Mouse (Mus musculus) cerebellum, postnatal 14 days (tissue): ENCODE results near the gene Ddit4.
A peak's percentile ranks its signal among the peaks of the same experiment; 100 is the strongest.

ENCODE experiments used
- DNase-seq, 2 experiments: peaks; one replicate each; pipeline ENCODE4 v3.0.0; 2021; ENCODE audit warnings: mixed read lengths in 2 of 2

The Ddit4 gene

GRCm38 (mm10) chr10:59948363-59949254, 3.0 kb downstream of the Ddit4 start:
- peak; percentile 41 to 42 for DNase-seq

GRCm38 (mm10) chr10:59947296-59948073, 4.1 kb downstream of the Ddit4 start:
- DNase-seq, result peak in 1 of 2 experiments; percentile 26

- DNase-seq, result no peak
These were observed 5.3 kb downstream of the Ddit4 start for GRCm38 (mm10) chr10:59946362-59946761.

DNA sequence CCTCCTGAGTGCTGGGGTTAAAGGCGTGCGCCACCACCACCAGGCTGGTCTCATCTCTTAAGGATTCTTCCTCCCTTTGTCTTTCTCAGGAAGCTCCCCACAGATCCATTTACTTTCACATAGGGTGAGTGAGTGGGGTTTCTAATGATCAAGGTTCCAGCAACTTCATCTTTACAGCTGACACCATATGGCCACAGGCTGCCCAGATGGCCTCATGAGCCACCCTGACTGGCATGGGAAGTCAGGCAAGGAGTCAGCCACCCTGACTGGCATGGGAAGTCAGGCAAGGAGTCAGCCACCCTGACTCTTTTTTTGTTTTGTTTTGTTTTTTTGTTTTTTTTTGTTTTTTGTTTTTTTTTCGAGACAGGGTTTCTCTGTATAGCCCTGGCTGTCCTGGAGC, 6.2 kb downstream of the Ddit4 start:
- DNase-seq, result no peak

- DNase-seq, result peak; percentile 75 to 83
These were observed 8.1 kb downstream of the Ddit4 start for GRCm38 (mm10) chr10:59943421-59943989.

- peak; percentile 72 to 84 for DNase-seq
These were observed 8.7 kb downstream of the Ddit4 start for GRCm38 (mm10) chr10:59942847-59943420.

GRCm38 (mm10) chr10:59942281-59942846, 9.3 kb downstream of the Ddit4 start:
- DNase-seq, result peak; percentile 58 to 72

- DNase-seq, result no peak
These were observed 12.6 kb downstream of the Ddit4 start for GRCm38 (mm10) chr10:59939081-59939480.

- no peak for DNase-seq
These were observed 13.0 kb downstream of the Ddit4 start for GRCm38 (mm10) chr10:59938662-59939061.

DNA sequence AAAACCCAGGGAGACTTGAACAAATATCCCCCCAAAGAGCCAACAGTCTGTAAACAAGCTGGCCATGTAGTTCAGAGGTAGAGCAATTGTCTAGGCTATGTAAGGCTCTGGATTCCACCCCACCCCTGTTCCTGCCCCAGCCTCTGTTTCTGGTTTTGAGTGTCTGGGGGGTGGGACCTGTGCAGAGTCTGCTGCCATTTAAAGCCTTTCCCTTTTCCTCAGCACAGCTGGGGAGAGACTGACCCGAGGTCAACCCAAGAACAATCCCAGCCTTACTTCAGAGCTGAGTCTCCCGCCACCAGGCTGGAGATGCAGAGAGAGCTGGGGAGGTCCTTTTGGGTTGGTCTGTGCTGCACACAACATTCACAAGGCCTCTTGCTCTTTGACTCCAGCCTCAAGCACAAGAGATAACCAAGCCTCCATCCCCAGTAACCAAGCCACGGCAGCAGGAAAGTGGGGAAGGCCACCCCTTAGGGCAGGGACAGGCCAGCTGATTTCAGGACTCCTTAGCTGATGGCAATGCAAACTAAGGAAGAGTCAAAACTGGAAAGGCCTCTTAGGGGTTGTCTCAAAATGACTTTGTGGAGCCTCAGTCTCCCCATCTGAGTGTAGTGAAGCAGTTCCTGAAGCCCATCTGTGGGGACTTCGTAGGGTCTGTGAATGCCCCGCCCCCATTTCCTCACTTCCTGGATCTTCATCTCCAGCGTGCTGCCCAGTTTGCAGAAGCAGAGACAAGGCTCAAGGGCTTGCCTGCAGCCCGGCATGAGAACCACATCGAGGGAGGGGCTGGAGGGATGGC, 15.4 kb downstream of the Ddit4 start:
- no peak for DNase-seq

GRCm38 (mm10) chr10:59934039-59934438, 17.6 kb downstream of the Ddit4 start:
- no peak for DNase-seq

- DNase-seq, result peak in 1 of 2 experiments; percentile 42
These were observed 19.1 kb downstream of the Ddit4 start for GRCm38 (mm10) chr10:59932521-59932920.

- peak in 1 of 2 experiments; percentile 61 for DNase-seq
These were observed 20.6 kb downstream of the Ddit4 start for GRCm38 (mm10) chr10:59930996-59931395.

DNA sequence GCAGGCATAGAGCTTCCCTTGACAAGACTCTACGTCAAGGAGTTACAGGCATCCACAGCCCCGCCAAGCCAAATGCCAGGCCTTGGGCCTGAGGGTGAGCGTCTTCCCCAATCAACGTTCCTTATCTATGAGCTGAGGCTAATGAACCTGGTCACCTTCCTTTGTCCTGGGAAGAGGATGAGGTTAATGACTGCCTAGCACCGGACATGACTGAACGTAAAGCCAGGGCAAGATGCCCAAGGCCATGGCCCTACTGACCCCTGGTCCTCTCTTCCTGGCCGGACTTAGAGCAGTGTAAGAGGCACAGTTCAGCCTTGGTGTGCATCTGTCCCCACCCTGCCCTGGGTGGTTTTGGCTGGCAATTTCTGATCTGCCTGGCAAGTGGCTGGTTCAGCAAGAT, 22.4 kb downstream of the Ddit4 start:
- DNase-seq, result no peak

DNA sequence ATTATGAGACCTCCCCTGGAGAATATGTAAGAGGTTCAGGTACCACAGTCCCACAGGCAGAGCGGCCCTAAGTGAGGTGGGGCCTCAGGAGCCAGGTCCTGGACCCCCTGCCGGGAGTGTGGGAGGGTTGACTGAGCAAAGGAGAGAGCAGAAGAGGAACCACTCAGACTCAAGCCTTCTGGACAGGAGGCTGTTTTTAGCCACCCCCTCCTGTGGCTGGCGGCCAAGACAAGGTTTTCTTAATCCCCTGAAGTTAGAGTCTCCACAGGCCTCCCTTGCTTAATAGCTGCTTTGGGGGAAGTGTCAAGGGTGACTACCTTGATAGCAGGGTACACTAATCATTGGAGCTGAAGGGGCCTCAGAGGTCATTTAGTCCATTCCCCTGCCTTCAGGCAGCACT, 27.3 kb downstream of the Ddit4 start:
- peak; percentile 43 to 64 for DNase-seq

- no peak for DNase-seq
These were observed 28.1 kb downstream of the Ddit4 start for GRCm38 (mm10) chr10:59923493-59923892.

GRCm38 (mm10) chr10:59920810-59921681, 30.6 kb downstream of the Ddit4 start:
- peak; percentile 72 to 77 for DNase-seq

DNA sequence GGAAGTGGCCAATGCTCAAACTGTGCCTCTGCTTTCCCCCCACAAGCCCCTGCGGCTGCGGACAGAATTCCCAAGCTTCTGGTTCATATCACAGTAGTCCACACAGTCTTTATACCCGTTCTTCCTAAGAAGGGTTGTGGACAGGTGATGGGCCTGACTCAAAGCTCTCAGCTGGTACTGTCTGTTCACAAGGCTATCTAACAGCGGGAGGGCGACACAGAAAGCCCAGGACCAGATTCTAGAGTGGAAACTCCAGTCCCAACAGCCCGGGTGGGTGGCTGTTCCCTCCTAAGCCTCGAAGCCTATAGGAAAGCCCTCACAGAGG, 31.2 kb downstream of the Ddit4 start:
- DNase-seq, result peak in 1 of 2 experiments; percentile 57

DNA sequence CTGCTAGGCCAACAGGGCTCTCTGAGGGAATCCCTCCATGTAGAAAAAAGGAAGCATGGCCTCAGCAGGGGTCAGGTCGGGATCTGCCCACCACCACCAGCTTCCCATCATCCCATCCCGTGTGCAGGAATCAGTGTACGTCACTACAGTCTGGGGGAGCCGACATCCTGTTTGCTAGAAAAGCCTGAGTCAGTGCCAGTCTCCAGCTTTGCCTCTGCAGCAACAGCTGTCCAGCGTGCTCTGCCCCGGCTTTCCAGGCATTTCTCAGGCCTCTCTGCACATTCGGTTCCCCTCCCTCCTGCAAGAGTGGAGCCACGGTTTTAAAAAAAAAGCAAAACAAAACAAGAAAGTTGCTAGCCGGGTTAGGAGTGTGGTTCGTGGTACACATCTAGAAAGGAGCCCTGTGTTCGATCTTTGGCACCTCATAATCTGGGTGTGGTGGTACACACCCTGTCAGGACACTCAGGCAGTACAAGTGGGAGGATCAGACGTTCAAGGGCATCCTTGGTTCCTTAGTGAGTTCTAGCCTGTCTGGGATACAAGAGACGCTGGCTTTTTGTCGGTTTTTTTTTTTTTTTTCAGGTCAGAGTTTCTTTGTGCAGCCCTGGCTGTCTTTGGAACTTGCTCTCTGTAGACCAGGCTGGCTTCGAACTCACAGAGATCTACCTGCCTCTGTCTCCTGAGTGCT, 32.0 kb downstream of the Ddit4 start:
- DNase-seq, result no peak

- no peak for DNase-seq
These were observed 33.5 kb downstream of the Ddit4 start for GRCm38 (mm10) chr10:59918111-59918510.
